Mouse (Mus musculus): Measurements from ENCODE around the gene Plekhg1. TPM values are rescaled to one million over a fixed set of nuclear protein-coding genes. Genes with fewer than 3 reads are reported as not detected.

Plekhg1 gene
- total RNA-seq, 2 experiments from 2014 or later, result 10.1 to 11.1 TPM

DNA sequence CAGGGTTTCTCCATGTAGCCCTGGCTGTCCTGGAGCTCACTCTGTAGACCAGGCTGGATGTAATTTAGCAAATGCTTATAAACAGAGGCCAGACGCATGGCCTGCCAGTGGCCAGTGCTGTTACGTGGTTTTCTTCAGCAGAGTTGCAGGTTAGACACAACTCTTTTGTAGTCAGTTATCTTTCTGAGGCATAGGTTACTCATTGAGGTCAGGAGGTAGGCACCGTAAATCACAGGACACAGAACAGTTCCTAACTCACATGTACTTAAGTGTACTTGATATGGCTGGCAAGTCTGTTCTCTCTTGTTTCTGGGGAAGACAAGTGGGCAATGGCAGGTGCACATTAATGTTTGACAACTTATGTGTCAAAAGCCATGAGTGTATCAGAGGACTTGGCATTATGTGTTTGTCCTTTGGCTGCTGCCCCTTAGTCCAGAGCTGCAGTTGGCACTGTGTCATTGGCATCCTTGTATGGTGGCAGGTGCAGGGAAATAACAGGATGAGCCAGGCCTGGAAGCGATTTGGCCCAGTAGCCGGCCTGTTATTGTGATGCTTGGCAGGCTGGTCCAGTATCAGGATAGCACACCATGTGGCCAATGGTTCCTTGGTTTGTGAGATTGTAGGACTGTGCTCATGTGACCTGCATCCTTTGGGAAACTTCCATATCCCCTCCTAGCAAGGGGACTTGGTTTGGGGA lies 238.8 kb downstream of the Plekhg1 start:
- intact Hi-C loops (cut with DNase I), result no loop called here
- DNase-seq (ENCODE audit: low spot score in 2 of 2), result no peak

DNA sequence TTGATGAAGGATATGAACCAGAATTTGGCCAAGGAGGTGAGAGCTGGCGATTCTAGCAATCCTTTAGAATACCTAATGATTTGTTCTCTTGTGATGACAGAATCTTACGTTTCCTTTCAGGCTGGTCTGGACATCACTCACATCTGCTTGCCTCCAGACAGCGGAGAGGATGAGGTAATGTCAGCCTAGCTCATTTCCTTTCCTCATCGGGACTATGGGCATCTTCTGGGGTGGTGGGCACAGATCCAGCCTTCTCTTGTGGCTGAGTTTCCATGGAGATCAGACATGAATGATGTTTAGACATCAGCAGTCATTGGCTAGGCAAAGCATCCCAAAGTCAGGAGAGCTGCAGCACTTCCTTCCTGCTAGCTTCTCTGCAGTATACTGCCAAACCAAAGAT lies 240.1 kb downstream of the Plekhg1 start:
- intact Hi-C loops (cut with DNase I), result no loop called here
- no peak for DNase-seq (ENCODE audit: low spot score in 2 of 2)

DNA sequence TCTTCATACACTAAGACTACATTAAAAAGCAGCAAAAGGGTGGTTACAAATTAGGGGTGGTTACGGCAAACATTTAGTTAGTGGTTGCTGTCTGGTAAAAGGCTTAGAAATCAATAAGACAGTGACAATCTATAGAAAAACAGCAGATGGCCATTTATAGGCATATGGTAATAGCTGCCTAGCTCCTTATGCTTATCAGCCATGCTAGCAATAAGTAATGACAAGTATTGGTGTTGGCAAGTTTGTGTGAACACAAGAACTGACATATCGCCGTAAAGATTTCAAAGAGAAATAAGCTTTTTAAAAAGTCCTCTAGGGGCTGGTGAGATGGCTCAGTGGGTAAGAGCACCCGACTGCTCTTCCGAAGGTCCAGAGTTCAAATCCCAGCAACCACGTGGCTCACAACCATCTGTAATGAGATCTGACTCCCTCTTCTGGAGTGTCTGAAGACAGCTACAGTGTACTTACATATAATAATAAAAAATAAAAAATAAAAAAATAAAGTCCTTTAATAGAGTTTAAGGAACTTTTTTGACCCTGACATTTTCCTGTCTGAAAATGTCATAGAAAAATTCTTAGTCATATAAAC lies 250.2 kb downstream of the Plekhg1 start:
- DNase-seq (ENCODE audit: low spot score in 2 of 2), result no peak
- intact Hi-C loops (cut with DNase I), result no loop called here

GRCm38 (mm10) chr10:3993365-3994102 lies 253.4 kb downstream of the Plekhg1 start:
- no peak for DNase-seq (ENCODE audit: low spot score in 2 of 2)
- intact Hi-C loops (cut with DNase I), result no loop called here

GRCm38 (mm10) chr10:3995277-3995676 lies 255.1 kb downstream of the Plekhg1 start:
- DNase-seq (ENCODE audit: low spot score in 2 of 2), result no peak
- intact Hi-C loops (cut with DNase I), result no loop called here

DNA sequence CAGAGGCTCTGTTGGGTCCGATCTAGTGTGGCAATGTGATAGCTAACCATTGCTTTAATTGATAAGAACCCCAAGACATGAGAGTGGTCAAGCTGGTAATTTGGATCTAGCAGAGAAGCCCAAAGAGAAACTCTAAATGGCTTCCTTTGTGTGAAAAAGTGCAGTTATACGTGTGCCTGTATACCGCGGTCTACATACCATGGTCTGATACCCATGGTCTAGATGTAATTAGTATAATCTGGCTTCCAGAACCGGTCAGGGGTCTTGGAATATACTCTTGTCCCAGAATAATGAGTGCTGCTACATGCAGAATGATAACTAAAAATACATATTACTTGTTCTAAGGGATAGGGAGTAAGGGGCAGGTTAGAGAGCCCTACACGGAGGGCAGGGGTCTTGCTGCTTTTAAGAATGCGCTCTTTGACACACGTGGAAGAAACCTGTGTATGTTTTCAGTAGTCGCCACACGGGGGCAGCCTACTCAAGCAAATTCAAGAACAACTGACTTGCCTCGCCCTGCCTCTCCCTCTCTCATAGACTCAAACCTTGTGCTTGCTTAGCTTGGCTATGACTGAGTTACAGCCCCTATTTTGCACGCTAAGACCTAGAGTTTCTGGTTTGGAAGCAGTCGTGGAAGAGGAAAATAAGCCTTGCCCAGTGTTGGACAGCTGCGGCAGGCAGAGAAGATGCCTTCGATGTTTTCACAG lies 256.2 kb downstream of the Plekhg1 start:
- peak; percentile 71 to 77 for DNase-seq (ENCODE audit: low spot score in 2 of 2)
- intact Hi-C loops (cut with DNase I), result loop anchor here (1.0 to 2.0 kb wide), 2 partner anchors 337 to 350 kb away; no protein-coding TSS in a partner anchor

DNA sequence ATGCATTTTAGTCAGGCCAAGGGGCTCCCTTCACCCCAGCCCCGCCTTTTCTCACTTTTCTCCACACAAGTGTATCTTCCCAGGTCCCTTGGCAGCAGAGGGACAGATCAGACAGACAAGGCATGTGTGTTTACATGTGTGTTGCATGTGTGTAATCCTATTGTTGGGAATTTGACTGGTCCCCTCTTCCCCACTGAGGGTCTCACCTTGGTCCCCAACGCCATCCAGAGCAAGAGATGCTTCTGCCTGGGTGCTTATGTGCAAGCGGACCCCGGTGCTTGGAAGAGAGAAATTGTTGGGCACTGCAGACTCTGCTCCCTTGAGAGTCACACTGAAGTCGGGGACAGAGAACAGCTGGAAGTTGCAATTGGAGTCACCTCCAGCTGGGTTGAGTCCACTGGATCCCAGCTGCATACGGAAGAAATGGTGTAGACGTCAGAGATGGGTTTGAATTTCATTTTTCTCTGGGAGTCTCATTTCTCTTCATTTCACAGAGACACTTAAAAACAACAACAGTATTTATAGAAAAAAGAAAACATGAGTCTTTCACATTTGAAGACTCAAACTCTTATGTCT lies 257.8 kb downstream of the Plekhg1 start:
- intact Hi-C loops (cut with DNase I), result loop anchor here (2.0 kb wide), 1 partner anchor 349 kb away; no protein-coding TSS in a partner anchor
- no peak for DNase-seq (ENCODE audit: low spot score in 2 of 2)

GRCm38 (mm10) chr10:4002711-4003110 lies 262.5 kb downstream of the Plekhg1 start:
- DNase-seq (ENCODE audit: low spot score in 2 of 2), result peak in 1 of 2 experiments; percentile 17
- intact Hi-C loops (cut with DNase I), result no loop called here

GRCm38 (mm10) chr10:4005191-4005590 lies 265.0 kb downstream of the Plekhg1 start:
- DNase-seq (ENCODE audit: low spot score in 2 of 2), result no peak
- intact Hi-C loops (cut with DNase I), result no loop called here

DNA sequence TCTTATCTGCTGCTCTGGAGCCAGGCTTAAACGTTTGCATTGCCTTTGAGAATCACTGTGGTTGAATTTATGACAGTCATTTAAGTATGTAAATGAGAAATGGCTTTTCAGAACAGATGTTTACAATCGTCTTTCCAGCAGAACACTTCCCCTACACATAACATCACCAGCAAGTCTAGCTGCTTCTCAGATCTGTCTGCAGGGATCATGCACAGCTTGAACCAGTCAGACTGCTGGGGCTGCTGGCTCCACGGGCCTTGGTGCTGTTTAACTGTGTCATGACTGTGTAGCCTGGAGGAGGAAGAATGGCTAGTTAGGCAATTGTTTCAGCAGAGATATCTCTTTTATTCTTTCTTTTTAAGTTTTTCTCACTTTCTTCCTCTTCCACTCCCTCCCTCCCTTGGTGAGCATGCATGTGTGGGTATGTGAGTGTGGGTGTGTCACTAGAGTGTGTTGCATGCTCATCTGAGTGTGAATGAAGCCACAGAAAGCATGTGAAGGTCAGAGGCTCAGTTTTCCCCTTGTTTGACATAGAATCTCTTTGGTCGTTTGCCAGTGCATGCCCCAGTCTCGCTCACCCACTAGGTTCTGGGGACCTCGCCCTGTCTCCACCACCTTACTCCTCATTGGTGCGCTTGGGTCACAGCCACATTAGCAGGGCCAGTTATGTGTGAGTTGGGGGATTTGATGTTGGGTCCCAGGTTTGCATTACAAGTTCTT lies 266.3 kb downstream of the Plekhg1 start:
- DNase-seq (ENCODE audit: low spot score in 2 of 2), result peak in 1 of 2 experiments; percentile 11
- intact Hi-C loops (cut with DNase I), result no loop called here

Other genes starting within 250 kb of the Plekhg1 start
- gene Iyd, start 200.1 kb upstream of the Plekhg1 start, total RNA-seq (2021), result under 1 TPM in 1 of 2 experiments, not detected in 1; 0.66 TPM
- 10 to 100 TPM in 1 of 2 experiments, 1 to 10 TPM in 1; 9.2 to 11.2 TPM for gene Mthfd1l, start 232.8 kb downstream of the Plekhg1 start, total RNA-seq (2021)

Measured in left cerebral cortex, postnatal 25 days (tissue).